Mouse (Mus musculus): ENCODE measurements around the gene AC170998.1.

GRCm38 (mm10) chr17:28699789-28700188 lies 26.1 kb upstream of the AC170998.1 start:
- TF ChIP-seq CTCF (IDR thresholded peaks at IDR 0.05; ENCODE audit: borderline replicate concordance, insufficient read depth, low read length) (no peak), POLR2A (IDR thresholded peaks at IDR 0.05; ENCODE audit: low read depth, low read length) (no peak)

All from embryonic fibroblast, embryonic 13.5 days (primary cell).